Mouse (Mus musculus): ENCODE results near the gene Gm44503. TPM values are rescaled to one million over a fixed set of nuclear protein-coding genes. Genes with fewer than 3 reads are reported as not detected.

Gene Gm44503
- total and polyA plus RNA-seq, 2 experiments, result not detected

DNA sequence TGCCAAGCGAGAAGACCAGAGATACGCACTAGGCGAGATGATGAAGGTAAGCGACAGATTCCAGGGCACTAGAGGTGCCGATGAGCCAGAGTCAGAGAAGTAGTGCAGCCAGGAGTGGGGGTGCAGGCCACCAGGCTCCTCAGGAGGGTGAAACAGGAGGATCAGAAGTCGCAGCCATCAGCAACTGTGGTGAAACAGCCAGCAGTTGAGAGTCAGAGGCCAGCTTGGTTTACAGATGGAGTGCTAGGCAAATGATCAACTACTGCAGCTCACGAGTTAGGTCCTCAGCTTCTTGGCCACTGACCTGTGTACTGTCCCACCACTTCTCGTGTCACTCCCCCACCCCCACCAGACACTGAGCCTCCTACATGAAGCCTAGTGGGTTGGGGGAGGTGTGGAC, 2.7 kb downstream of the Gm44503 start:
- TF ChIP-seq CTCF (IDR thresholded peaks at IDR 0.05; ENCODE audit: low read depth, low read length) (no peak), POLR2A (IDR thresholded peaks at IDR 0.05; ENCODE audit: extremely low read depth, insufficient read depth, low read length) (no peak)
- H3K4me1 ChIP-seq (ENCODE audit: control insufficient read depth, insufficient read depth, low read length), result no peaks in the 10 kb centered on the region; the same call in 1 of the 2 replicates
- no peak for DNase-seq (ENCODE audit: extremely low read depth, low read depth, low spot score)
- H3K27ac ChIP-seq (replicated peaks; ENCODE audit: insufficient read depth, low read depth, low read length), result no peak overlapping the region
- 72% methylated on average over 8 of the region's 8 CpGs for WGBS
- H3K36me3 ChIP-seq (ENCODE audit: control insufficient read depth, insufficient read depth, low read length), result no peaks in the 10 kb centered on the region
- no peak overlapping the region for H3K4me3 ChIP-seq (ENCODE audit: insufficient read depth, low read depth, low read length)
- no peaks in the 10 kb centered on the region for H3K27me3 ChIP-seq (ENCODE audit: control insufficient read depth, insufficient read depth, low read length)
- H3K9ac ChIP-seq (ENCODE audit: low read depth, low read length), result no peak overlapping the region
- no peaks in the 10 kb centered on the region for H3K79me2 ChIP-seq (ENCODE audit: control insufficient read depth, insufficient read depth, low read length)

DNA sequence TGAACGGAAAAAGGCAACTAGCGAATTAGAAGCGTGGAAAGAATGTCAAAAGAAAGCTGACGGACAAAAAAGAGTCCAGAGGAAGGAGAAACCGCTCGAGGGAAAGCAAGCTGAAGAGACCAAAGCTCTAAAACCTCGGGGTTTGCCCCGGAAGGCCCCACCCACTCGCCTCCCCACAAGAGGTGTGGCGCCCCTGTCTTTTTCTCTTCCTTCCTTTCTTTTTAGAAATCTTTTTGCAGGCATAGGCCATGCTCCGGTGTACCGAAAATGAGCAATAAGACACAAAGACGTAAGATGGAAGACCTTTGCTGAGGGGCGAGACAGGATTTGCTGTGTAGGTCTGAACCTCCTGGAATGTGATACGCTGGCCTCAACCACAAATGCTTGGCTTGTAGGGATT, 3.3 kb downstream of the Gm44503 start:
- Histone ChIP-seq H3K9ac (ENCODE audit: low read depth, low read length) (no peak overlapping the region), H3K4me3 (ENCODE audit: insufficient read depth, low read depth, low read length) (no peak overlapping the region), H3K4me1 (ENCODE audit: control insufficient read depth, insufficient read depth, low read length) (no peaks in the 10 kb centered on the region; the same call in 1 of the 2 replicates), H3K27me3 (ENCODE audit: control insufficient read depth, insufficient read depth, low read length) (no peaks in the 10 kb centered on the region), H3K36me3 (ENCODE audit: control insufficient read depth, insufficient read depth, low read length) (no peaks in the 10 kb centered on the region), H3K27ac (replicated peaks; ENCODE audit: insufficient read depth, low read depth, low read length) (no peak overlapping the region), H3K79me2 (ENCODE audit: control insufficient read depth, insufficient read depth, low read length) (no peaks in the 10 kb centered on the region)
- DNase-seq (ENCODE audit: extremely low read depth, low read depth, low spot score), result no peak
- 80% methylated on average over 15 of the region's 15 CpGs for WGBS
- TF ChIP-seq POLR2A (IDR thresholded peaks at IDR 0.05; ENCODE audit: extremely low read depth, insufficient read depth, low read length) (no peak), CTCF (IDR thresholded peaks at IDR 0.05; ENCODE audit: low read depth, low read length) (no peak)

DNA sequence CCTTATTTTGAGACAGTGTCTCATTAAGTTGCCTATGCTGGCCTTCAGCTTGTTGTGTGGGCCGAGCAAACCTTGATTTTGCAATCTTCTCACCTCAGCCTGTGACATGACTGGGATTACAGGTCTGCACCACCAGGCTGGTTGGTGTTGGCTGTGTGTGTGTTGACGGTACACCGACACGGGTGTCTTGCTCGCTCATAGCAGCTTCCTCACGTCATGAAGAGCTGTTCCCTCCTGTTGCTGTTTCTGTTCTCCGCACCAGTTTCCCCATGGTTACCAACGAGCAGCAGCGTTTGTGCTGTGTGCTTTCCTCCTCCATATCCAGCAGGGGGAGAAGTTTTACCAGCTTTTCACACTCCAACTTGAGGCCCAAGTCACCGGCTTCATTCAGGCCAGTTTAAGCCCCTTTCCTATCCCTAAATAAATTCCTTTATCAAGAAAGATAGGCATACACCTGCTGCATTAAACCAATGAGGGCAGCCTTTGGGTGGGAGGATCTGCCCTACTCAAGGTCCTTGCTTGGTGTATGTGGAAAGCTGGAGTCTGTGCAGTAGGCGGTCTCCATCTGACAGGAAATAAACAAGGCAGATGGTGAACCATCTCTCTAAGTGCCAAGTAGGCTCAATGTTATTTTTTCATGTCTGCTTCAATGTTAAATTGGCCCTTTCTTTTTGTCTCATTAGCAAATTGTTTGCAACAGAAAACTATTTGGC, 9.9 kb downstream of the Gm44503 start:
- DNase-seq (ENCODE audit: extremely low read depth, low read depth, low spot score), result peak; percentile 60
- Histone ChIP-seq H3K4me3 (ENCODE audit: insufficient read depth, low read depth, low read length) (no peak overlapping the region), H3K27ac (replicated peaks; ENCODE audit: insufficient read depth, low read depth, low read length) (no peak overlapping the region), H3K79me2 (ENCODE audit: control insufficient read depth, insufficient read depth, low read length) (no peaks in the 10 kb centered on the region), H3K4me1 (ENCODE audit: control insufficient read depth, insufficient read depth, low read length) (no peaks in the 10 kb centered on the region), H3K27me3 (ENCODE audit: control insufficient read depth, insufficient read depth, low read length) (no peaks in the 10 kb centered on the region), H3K36me3 (ENCODE audit: control insufficient read depth, insufficient read depth, low read length) (no peaks in the 10 kb centered on the region), H3K9ac (ENCODE audit: low read depth, low read length) (no peak overlapping the region; the same call in 1 of the 2 replicates)
- WGBS, result 13% methylated on average over 11 of the region's 11 CpGs
- TF ChIP-seq CTCF (IDR thresholded peaks at IDR 0.05; ENCODE audit: low read depth, low read length), result peak; percentile 63
- no peak for TF ChIP-seq POLR2A (IDR thresholded peaks at IDR 0.05; ENCODE audit: extremely low read depth, insufficient read depth, low read length)

DNA sequence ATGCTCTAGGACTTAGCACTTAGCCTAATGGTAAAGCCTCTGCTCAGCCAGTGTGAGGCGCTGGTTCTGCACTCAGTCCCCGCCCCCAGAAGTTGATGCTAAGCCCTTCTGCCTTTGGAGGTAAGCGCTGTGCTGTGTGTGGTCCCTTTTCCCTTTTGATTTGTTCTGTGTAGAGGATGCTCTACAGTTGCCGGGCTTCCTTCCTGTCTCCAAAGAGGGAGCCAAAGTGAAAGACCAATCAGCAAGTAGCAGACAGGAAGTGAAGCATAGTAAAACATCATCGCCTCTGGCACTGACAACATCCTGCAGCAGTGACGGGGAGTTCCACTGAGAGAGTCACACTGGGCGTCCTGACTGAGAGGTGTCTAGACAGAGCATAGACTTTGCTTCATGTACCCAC, 11.2 kb downstream of the Gm44503 start:
- DNase-seq (ENCODE audit: extremely low read depth, low read depth, low spot score), result no peak
- Histone ChIP-seq H3K9ac (ENCODE audit: low read depth, low read length) (no peak overlapping the region), H3K36me3 (ENCODE audit: control insufficient read depth, insufficient read depth, low read length) (no peaks in the 10 kb centered on the region), H3K27me3 (ENCODE audit: control insufficient read depth, insufficient read depth, low read length) (no peaks in the 10 kb centered on the region), H3K79me2 (ENCODE audit: control insufficient read depth, insufficient read depth, low read length) (no peaks in the 10 kb centered on the region), H3K27ac (replicated peaks; ENCODE audit: insufficient read depth, low read depth, low read length) (no peak overlapping the region), H3K4me3 (ENCODE audit: insufficient read depth, low read depth, low read length) (no peak overlapping the region), H3K4me1 (ENCODE audit: control insufficient read depth, insufficient read depth, low read length) (no peaks in the 10 kb centered on the region)
- WGBS, result 74% methylated on average over 7 of the region's 7 CpGs
- no peak for TF ChIP-seq POLR2A (IDR thresholded peaks at IDR 0.05; ENCODE audit: extremely low read depth, insufficient read depth, low read length)
- TF ChIP-seq CTCF (IDR thresholded peaks at IDR 0.05; ENCODE audit: low read depth, low read length), result peak; percentile 17; the same call in 1 of the 2 replicates

DNA sequence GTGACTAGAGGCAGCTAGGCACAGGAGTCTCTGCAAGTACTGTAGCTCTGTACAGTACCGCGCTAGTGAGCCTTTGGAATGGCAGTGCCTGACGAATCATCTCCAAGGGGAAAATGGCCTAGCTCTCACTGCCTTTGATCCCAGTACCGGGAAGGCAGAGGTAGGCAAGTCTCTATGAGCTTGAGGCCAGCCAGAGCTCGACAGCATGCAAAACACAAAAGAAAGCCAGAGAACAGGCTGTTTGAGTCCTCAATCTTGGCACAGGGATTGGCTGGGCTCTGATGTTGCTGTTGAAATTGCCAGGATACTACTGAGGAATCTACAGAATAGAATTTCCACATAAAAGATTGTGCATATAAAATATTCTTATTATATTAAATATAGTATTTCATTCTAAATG, 13.8 kb downstream of the Gm44503 start:
- no peak overlapping the region for H3K4me3 ChIP-seq (ENCODE audit: insufficient read depth, low read depth, low read length)
- H3K27ac ChIP-seq (replicated peaks; ENCODE audit: insufficient read depth, low read depth, low read length), result no peak overlapping the region
- no peak for DNase-seq (ENCODE audit: extremely low read depth, low read depth, low spot score)
- no peaks in the 10 kb centered on the region for H3K4me1 ChIP-seq (ENCODE audit: control insufficient read depth, insufficient read depth, low read length)
- no peaks in the 10 kb centered on the region for H3K36me3 ChIP-seq (ENCODE audit: control insufficient read depth, insufficient read depth, low read length)
- H3K27me3 ChIP-seq (ENCODE audit: control insufficient read depth, insufficient read depth, low read length), result no peaks in the 10 kb centered on the region
- WGBS, result 91% methylated on average over 5 of the region's 5 CpGs
- no peaks in the 10 kb centered on the region for H3K79me2 ChIP-seq (ENCODE audit: control insufficient read depth, insufficient read depth, low read length)
- TF ChIP-seq POLR2A (IDR thresholded peaks at IDR 0.05; ENCODE audit: extremely low read depth, insufficient read depth, low read length), result no peak
- TF ChIP-seq CTCF (IDR thresholded peaks at IDR 0.05; ENCODE audit: low read depth, low read length), result no peak
- no peak overlapping the region for H3K9ac ChIP-seq (ENCODE audit: low read depth, low read length)

DNA sequence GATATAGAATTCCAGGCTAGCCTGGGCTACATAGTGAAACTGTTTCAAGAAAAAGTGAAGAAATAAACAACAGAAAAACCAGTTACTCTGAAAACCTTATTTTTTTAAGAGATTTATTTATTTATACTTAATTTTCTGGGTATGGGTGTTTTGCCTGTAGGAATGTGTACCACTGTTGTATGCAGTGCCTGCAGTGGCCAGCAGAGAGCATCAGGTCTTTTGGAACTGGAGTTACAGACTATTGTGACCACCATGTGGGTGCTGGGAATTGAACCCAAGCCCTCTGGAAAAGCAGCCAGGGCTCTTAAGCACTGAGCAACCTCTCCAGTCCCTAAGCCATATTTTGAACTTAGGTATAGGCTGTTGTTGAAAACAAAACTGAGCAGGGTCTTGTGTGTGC, 14.3 kb downstream of the Gm44503 start:
- no peaks in the 10 kb centered on the region for H3K27me3 ChIP-seq (ENCODE audit: control insufficient read depth, insufficient read depth, low read length)
- DNase-seq (ENCODE audit: extremely low read depth, low read depth, low spot score), result no peak
- no peak overlapping the region for H3K9ac ChIP-seq (ENCODE audit: low read depth, low read length)
- H3K36me3 ChIP-seq (ENCODE audit: control insufficient read depth, insufficient read depth, low read length), result no peaks in the 10 kb centered on the region
- H3K79me2 ChIP-seq (ENCODE audit: control insufficient read depth, insufficient read depth, low read length), result no peaks in the 10 kb centered on the region
- H3K4me3 ChIP-seq (ENCODE audit: insufficient read depth, low read depth, low read length), result no peak overlapping the region
- no peak for TF ChIP-seq CTCF (IDR thresholded peaks at IDR 0.05; ENCODE audit: low read depth, low read length)
- TF ChIP-seq POLR2A (IDR thresholded peaks at IDR 0.05; ENCODE audit: extremely low read depth, insufficient read depth, low read length), result no peak
- no peak overlapping the region for H3K27ac ChIP-seq (replicated peaks; ENCODE audit: insufficient read depth, low read depth, low read length)
- H3K4me1 ChIP-seq (ENCODE audit: control insufficient read depth, insufficient read depth, low read length), result no peaks in the 10 kb centered on the region
